Mouse (Mus musculus) thymus, adult 2 months (tissue): Measurements from ENCODE around the gene Il10ra.

ENCODE experiments used
- CTCF ChIP-seq: fragments of 200-500 bp; IDR thresholded peaks from 2 replicates; pipeline ENCODE4 v1.5.1; 2012; ENCODE audit warnings: mild to moderate bottlenecking, control low read depth, low read length, moderate library complexity, borderline replicate concordance; ENCODE audit not compliant: control insufficient read depth, poor library complexity, insufficient read depth; ENCODE audit errors: extremely low read depth
- POLR2A ChIP-seq: fragments of 200-500 bp; IDR thresholded peaks from 2 replicates; pipeline ENCODE4 v1.6.1; 2012; ENCODE audit warnings: mild to moderate bottlenecking, low read length, control low read depth, moderate library complexity; ENCODE audit not compliant: control insufficient read depth, poor library complexity, insufficient read depth; ENCODE audit errors: extremely low read depth

DNA sequence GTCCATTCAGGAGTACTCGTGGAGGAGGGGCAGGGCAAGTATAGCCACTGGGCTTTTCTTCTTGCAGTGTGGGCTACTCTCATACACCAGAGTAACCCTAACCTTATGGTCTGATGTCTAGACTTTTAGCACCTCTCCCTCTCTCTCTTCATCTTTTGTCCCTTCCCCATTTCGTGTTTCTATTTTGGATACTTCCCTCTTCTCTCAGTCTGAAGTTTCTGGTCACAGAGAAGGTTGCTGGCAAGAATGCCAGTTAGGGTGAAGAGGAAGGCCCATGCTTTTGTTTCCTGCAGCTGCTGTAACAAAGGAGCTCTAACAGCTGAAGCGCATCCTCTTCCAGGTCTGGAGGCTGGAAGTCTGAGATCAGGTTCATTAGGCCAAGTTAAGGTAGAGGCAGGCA is 11.9 kb upstream of the Il10ra start:
- TF ChIP-seq CTCF (no peak), POLR2A (no peak)
